Mouse (Mus musculus) liver, postnatal 0 days (tissue): ENCODE measurements around the gene Mef2c.

Experiments
- CTCF ChIP-seq: sonication (generic); IDR thresholded peaks from 2 replicates; pipeline ENCODE4 v1.5.1; 2016; ENCODE audit warnings: antibody characterized with exemption, low read depth
- EP300 ChIP-seq: IDR thresholded peaks from 2 replicates; pipeline ENCODE4 v1.6.1; 2016; ENCODE audit warnings: antibody characterized with exemption, low read depth, mild to moderate bottlenecking

GRCm38 (mm10) chr13:83563261-83563660, 59.4 kb downstream of the Mef2c start:
- TF ChIP-seq EP300 (no peak), CTCF (no peak)
